Comparison of ENCODE assay signal across 11 mouse cellular contexts in the genomic region with DNA sequence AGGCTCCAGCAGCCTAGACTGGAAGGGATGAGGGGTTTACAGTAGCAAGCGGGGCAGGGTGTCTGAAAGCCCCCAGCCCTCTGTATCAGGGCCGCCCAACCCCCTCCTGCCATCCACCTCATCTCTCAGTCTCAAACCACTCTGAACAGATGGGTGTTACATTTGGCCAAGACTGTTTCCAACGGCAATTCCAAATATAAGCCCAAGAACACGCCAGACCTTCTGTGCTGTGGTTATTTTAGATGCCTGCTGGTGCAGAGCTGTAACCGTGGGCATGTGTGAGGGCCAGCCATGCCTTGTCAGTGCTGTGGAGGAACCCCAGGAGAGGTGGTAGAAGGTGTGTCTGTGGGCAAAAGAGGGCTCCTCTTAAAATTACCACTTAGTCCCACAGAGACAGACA.
DNase-seq lines count a peak whose midpoint lies in the region; ATAC-seq and TF ChIP-seq lines count a peak whose summit lies in the region.
"Had no signal": no experiment of that assay in that cellular context is flagged by ENCODE, and none has a peak within 500 bp of the region (broad histone marks: within the 10 kb centered on the region; RNA-seq: fewer than 3 reads in every experiment).

No protein-coding gene starts in this region.

- no peaks in the 10 kb centered on the region for H3K9me3 ChIP-seq in lung, embryonic 14.5 days (ENCODE audit: low read depth, low read length)
- no peaks in the 10 kb centered on the region for H3K9me3 ChIP-seq in forebrain, embryonic 14.5 days (replicated peaks; ENCODE audit: control insufficient read depth, low read length)
- H3K9me3 ChIP-seq: embryonic facial prominence, embryonic 12.5 days; heart, embryonic 13.5 days; midbrain, embryonic 13.5 days had no signal

- H3K4me1 ChIP-seq in lung, embryonic 14.5 days (ENCODE audit: insufficient read depth), result 0 out of 2 replicates have a peak, but pooled peaks cover 3% of the 10 kb centered on the region
- no peaks in the 10 kb centered on the region for H3K4me1 ChIP-seq in lung, adult 2 months (ENCODE audit: control insufficient read depth, insufficient read depth, low read length)
- H3K4me1 ChIP-seq in forebrain, embryonic 14.5 days (ENCODE audit: control insufficient read depth, insufficient read depth, low read length), result peaks cover 1% of the 10 kb centered on the region

- 69% methylated on average over 5 of the region's 5 CpGs for WGBS in lung, embryonic 14.5 days
- WGBS in lung, adult 2 months, result 82% methylated on average over 5 of the region's 5 CpGs
- 76% methylated on average over 5 of the region's 5 CpGs for WGBS in forebrain, embryonic 14.5 days

- no peaks in the 10 kb centered on the region for H3K27me3 ChIP-seq in lung, embryonic 14.5 days (ENCODE audit: insufficient read depth, low read length)
- H3K27me3 ChIP-seq in forebrain, embryonic 14.5 days (replicated peaks; ENCODE audit: control insufficient read depth, insufficient read depth, low read length), result no peaks in the 10 kb centered on the region
- H3K27me3 ChIP-seq: embryonic facial prominence, embryonic 12.5 days; midbrain, embryonic 13.5 days had no signal

- no peak overlapping the region for H3K4me2 ChIP-seq in lung, embryonic 14.5 days
- no peak overlapping the region for H3K4me2 ChIP-seq in forebrain, embryonic 14.5 days (ENCODE audit: low read length)
- H3K4me2 ChIP-seq: embryonic facial prominence, embryonic 12.5 days; heart, embryonic 13.5 days; midbrain, embryonic 13.5 days had no signal

- TF ChIP-seq CTCF in lung, embryonic 14.5 days (IDR thresholded peaks at IDR 0.05; ENCODE audit: low read depth), result no peak
- no peak for TF ChIP-seq CTCF in lung, adult 2 months (IDR thresholded peaks at IDR 0.05; ENCODE audit: insufficient read depth, low read length)

- H3K9ac ChIP-seq in lung, embryonic 14.5 days, result no peak overlapping the region
- H3K9ac ChIP-seq in forebrain, embryonic 14.5 days (ENCODE audit: low read length), result no peak overlapping the region
- H3K9ac ChIP-seq: embryonic facial prominence, embryonic 12.5 days; heart, embryonic 13.5 days; midbrain, embryonic 13.5 days had no signal

- no peak for ATAC-seq in lung, embryonic 14.5 days (ENCODE audit: insufficient read depth)
- ATAC-seq in forebrain, embryonic 14.5 days, result peak; percentile 83
- ATAC-seq: midbrain, embryonic 13.5 days had no signal

- H3K4me3 ChIP-seq in lung, embryonic 14.5 days (ENCODE audit: low read depth, low read length), result no peak overlapping the region
- H3K4me3 ChIP-seq in lung, adult 2 months (replicated peaks; ENCODE audit: extremely low read depth, low read depth, low read length), result no peak overlapping the region
- no peak overlapping the region for H3K4me3 ChIP-seq in forebrain, embryonic 14.5 days (ENCODE audit: low read depth, low read length)
- H3K4me3 ChIP-seq: embryonic facial prominence, embryonic 12.5 days; heart, embryonic 13.5 days; midbrain, embryonic 13.5 days had no signal

- TF ChIP-seq POLR2A in lung, adult 2 months (IDR thresholded peaks at IDR 0.05; ENCODE audit: borderline replicate concordance, extremely low read depth, low read depth, low read length), result no peak

- no peak overlapping the region for H3K27ac ChIP-seq in lung, embryonic 14.5 days (ENCODE audit: low read depth)
- H3K27ac ChIP-seq in forebrain, embryonic 14.5 days (ENCODE audit: low read depth, low read length), result peak overlapping the region; percentile 78
- H3K27ac ChIP-seq: embryonic facial prominence, embryonic 12.5 days; heart, embryonic 13.5 days; midbrain, embryonic 13.5 days had no signal

- DNase-seq in lung, embryonic 14.5 days, result peak; percentile 33
- DNase-seq in lung, adult 2 months, result no peak
- peak; percentile 79 for DNase-seq in forebrain, embryonic 14.5 days (ENCODE audit: low spot score)
- peak; percentile 65 to 87 for DNase-seq in layer of hippocampus, postnatal 14 days (ENCODE audit: low spot score in 2 of 2)
- DNase-seq in right cerebral cortex, postnatal 36 days (ENCODE audit: low spot score in 2 of 2), result peak; percentile 71 to 87
- DNase-seq in ovary, postnatal 10 days (ENCODE audit: low spot score), result no peak
- DNase-seq in gastrocnemius, postnatal 4 days (ENCODE audit: low spot score in 2 of 2), result no peak
- DNase-seq in embryo, embryonic 10.5 days (ENCODE audit: low spot score), result no peak

- H3K36me3 ChIP-seq in lung, embryonic 14.5 days (ENCODE audit: insufficient read depth), result 0 out of 2 replicates have a peak, but pooled peaks cover under 1% of the 10 kb centered on the region
- H3K36me3 ChIP-seq in forebrain, embryonic 14.5 days (ENCODE audit: control insufficient read depth, insufficient read depth, low read length), result no peaks in the 10 kb centered on the region
- H3K36me3 ChIP-seq: embryonic facial prominence, embryonic 12.5 days; heart, embryonic 13.5 days had no signal

Comparison
In these comparisons a context has a peak if more than half of its experiments do, and no peak if none do; other contexts are left out.
1. DNase-seq: peak in lung, embryonic 14.5 days (single experiment), forebrain, embryonic 14.5 days (single experiment), layer of hippocampus, postnatal 14 days (2 of 2) and right cerebral cortex, postnatal 36 days (2 of 2); none in lung, adult 2 months (single experiment), ovary, postnatal 10 days (single experiment), gastrocnemius, postnatal 4 days (0 of 2) and embryo, embryonic 10.5 days (single experiment).